ENCODE assay signal across 8 mouse cellular contexts in the genomic region with DNA sequence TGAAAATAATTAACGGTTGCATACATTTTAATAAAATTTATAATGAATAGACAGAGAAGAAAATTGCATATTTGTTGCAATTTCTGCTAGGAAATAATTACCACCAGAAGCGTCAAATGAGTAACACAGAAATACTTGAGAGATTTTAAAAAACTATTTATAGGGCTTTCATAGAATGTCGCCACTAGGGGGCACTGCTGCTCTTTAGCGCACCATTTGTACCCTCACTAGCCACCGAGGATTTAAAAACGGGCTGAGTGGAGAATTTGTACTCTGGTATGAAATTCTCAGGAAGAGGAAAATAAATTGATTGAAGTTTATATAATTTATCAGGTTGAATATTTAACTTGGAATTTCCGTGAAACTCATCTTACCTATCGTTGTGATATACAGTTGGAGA.
DNase-seq lines count a peak whose midpoint lies in the region; ATAC-seq lines count a peak whose summit lies in the region.

No protein-coding gene starts in this region.

- H3K9ac ChIP-seq in midbrain, embryonic 12.5 days (replicated peaks): no peak overlapping the region

- H3K4me2 ChIP-seq in midbrain, embryonic 12.5 days (replicated peaks): no peak overlapping the region

- H3K4me1 ChIP-seq in midbrain, embryonic 12.5 days: no peaks in the 10 kb centered on the region

- ATAC-seq in midbrain, embryonic 12.5 days (ENCODE audit: low FRiP score, low read depth): peak; percentile 80

- no peak overlapping the region for H3K27ac ChIP-seq in midbrain, embryonic 12.5 days (replicated peaks)

- H3K4me3 ChIP-seq in midbrain, embryonic 12.5 days: no peak overlapping the region

- intact Hi-C loops in heart, postnatal 10 days (cut with DNase I): loop anchor here (2.0 kb wide), 1 partner anchor 367 kb away; no protein-coding TSS in a partner anchor
- intact Hi-C loops in gastrocnemius, postnatal 14 days (cut with DNase I; ENCODE audit: low total_unique reads): no loop called here

- H3K27me3 ChIP-seq in midbrain, embryonic 12.5 days: no peaks in the 10 kb centered on the region

- DNase-seq in heart, postnatal 10 days: peak; percentile 47 to 74
- DNase-seq in heart, adult 9 months (ENCODE audit: low spot score in 2 of 2): no peak
- DNase-seq in WW6 (ENCODE audit: low read depth, low spot score): peak; percentile 29
- peak; percentile 79 to 89 for DNase-seq in cerebellum, postnatal 25 days
- DNase-seq in gastrocnemius, postnatal 14 days: peak; percentile 27
- DNase-seq in layer of hippocampus, postnatal 10 days (ENCODE audit: low spot score in 2 of 2): peak; percentile 84 to 87
- DNase-seq in thymus, postnatal 4 days: peak; percentile 60

- WGBS in midbrain, embryonic 12.5 days: 19% methylated on average over 8 of the region's 8 CpGs

- H3K36me3 ChIP-seq in midbrain, embryonic 12.5 days: no peaks in the 10 kb centered on the region

- no peaks in the 10 kb centered on the region for H3K9me3 ChIP-seq in midbrain, embryonic 12.5 days

Comparison
In these comparisons a context has a peak if more than half of its experiments do, and no peak if none do; other contexts are left out.
1. DNase-seq: peak in heart, postnatal 10 days (2 of 2), WW6 (single experiment), cerebellum, postnatal 25 days (2 of 2), gastrocnemius, postnatal 14 days (single experiment), layer of hippocampus, postnatal 10 days (2 of 2) and thymus, postnatal 4 days (single experiment); none in heart, adult 9 months (0 of 2).